Mouse (Mus musculus) heart, postnatal 0 days (tissue): ENCODE results near the gene Mid2.
"Not testable (repeated sequence)": the region's sequence is repeated elsewhere in the genome, so short reads cannot be mapped to it uniquely, and the experiment has no call there.

ENCODE experiments used
- CTCF ChIP-seq: IDR thresholded peaks from 2 replicates; pipeline ENCODE4 v1.5.1; 2016; ENCODE audit warnings: antibody characterized with exemption, control low read depth, low read depth
- EP300 ChIP-seq: IDR thresholded peaks from 2 replicates; pipeline ENCODE4 v1.6.1; 2016; ENCODE audit warnings: antibody characterized with exemption, low read depth

DNA sequence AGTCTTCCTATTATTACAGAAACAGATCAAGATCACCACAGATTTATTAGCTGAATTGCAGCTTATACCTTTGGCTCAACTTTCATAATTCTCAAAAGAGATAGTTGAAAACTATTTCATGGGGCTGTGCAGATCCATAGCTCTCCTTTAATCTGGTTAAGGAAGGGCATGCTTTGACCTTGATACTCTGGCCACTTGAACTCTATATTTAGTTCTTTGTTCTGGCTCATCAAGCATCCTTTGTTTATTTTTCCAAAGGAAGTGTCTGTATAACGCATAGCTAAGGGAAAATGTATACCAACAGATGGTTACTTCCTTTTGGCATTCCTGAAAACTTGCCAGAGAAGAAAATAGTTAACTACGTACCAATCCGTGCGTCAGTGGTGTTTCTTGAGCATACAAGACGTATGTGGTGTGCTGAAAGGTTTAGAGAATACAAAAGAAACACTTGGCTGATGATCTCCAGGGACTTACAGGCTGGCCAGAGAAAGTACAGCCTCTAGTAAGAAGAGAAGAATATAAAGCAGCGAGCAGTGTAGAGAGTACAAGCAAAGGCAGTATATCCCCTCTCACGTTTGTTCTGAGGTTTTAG is 33.6 kb downstream of the Mid2 start:
- TF ChIP-seq EP300, CTCF: not testable (repeated sequence)
